Mouse (Mus musculus): Measurements from ENCODE around the gene Alx3.
"Not testable (repeated sequence)": the region's sequence is repeated elsewhere in the genome, so short reads cannot be mapped to it uniquely, and the experiment has no call there.

Alx3 gene

DNA sequence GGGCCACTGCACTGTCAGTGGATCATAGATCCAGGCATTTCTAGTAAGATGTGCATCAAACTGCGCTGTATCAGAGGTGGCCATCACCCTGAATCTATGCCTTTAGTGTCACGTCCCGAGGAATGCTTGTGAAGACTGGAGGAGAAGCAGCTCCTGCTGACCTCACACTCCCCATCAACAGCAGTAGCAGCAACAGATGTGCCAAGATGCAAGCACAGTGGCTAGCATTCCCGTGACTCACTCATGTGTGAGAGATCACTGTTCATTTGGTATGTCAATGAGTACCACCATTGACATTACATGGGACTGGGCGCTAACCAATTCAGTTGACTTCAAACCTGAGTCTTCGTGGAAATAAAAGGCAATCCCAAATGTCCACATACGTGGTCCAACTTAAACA is 32.8 kb downstream of the Alx3 start:
- DNase-seq: no peak

DNA sequence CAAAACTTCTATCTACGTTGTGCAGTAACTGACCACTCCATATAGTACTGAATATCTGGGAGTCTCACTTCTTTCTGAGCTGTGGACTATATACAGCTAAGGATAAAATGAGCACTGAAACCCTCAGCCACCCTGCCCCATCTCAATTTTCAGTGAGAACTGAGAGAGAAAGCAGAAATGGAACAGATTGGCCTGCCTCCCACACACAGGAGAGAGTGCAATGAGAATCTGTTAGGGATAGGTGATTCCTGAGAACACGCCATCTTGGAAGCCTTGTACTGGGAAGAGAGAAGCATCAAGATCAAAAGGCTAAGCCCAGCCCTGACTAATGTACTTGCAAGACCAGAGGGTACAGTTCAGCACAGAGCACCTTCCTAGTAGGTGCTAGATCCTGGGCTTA is 33.7 kb downstream of the Alx3 start:
- no peak for DNase-seq

DNA sequence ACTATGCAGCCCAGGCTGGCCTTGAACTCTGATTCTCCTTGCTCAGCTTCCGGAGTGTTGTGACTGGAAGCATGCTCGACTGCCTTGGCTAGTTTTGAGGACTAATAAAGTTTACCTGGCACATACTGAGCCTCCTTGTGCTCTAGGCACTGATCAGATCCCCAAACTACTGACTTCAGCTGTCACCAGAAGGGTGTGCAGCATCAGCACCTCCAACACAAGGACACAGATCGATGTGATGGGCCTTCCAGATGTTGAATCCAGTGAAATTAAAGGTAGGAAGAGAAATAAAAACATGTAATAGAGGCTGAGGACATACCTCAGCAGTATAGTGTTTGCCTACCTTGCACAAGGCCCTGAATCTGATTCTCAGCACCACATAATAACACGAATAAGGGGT is 34.6 kb downstream of the Alx3 start:
- DNase-seq: no peak

DNA sequence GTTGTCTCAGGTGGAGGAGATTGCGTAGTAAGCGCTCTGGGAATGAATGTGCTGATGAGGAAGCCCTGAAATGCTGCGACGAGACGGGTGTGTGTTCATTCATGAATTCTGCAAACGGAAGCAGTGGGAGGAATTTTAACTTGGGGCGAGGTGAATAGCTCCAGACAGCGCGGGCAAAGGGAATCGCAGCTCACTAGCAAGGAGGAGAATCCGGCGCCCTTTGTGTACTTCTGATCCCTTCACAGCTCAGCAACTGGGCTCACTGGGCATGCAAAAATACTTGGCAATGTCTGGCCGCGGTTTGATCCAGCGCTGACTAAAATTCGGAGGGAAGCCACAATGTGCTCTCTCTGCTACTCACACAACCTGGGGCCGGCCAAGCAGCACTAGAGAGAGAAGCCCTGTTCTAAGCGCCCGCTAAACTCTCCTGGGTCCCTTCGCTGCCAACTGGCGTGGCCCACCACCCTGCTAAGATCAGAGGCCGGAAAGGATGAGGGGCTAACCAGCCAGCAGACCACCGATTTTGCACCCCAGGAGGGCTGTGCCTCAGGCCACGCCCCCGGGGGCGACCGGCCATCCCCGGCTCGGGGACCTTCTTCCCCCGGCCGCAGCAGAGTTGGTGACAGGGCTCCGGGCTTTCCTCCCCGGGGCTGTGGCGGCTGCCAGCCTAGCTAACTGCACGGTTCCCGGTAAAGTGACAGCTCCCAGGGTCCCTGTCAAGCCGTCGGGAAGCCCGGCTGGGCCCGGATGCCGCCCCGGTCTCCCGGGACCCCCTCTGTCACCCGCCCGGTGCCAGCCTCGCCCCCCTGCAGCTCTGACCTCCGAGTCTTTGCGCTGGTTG is 36.1 kb downstream of the Alx3 start, which contains the start of gene Gm10961:
Gm10961 (plus strand) TSS at position 641 of the 841 bp plus-strand sequence.
- DNase-seq: peak; percentile 20 to 29

DNA sequence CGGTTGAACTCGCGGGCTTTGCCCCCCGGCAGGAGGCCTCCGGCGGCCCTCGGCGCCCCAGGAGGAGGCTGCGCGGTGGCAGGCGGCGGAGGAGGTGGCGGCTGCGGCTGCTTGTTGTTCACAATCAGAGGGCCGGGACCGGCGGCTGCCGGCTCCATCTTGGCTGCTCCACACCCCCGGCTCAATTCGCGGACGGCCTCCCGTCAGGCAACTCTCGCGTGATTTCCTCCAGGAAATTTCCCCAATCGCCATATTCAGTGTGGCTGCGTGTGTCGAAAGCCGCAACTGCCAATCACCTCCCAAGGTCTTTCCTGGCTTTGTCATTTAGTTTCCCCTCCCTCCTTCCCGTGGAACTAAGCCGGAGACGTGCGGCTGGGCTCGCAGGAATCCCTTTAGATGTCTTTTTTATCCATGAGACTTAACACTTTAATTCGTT is 36.7 kb downstream of the Alx3 start, which contains the start of gene Strip1:
Strip1 (minus strand) TSS at position 172 of the 436 bp plus-strand sequence.
- peak; percentile 95 to 96 for DNase-seq

DNA sequence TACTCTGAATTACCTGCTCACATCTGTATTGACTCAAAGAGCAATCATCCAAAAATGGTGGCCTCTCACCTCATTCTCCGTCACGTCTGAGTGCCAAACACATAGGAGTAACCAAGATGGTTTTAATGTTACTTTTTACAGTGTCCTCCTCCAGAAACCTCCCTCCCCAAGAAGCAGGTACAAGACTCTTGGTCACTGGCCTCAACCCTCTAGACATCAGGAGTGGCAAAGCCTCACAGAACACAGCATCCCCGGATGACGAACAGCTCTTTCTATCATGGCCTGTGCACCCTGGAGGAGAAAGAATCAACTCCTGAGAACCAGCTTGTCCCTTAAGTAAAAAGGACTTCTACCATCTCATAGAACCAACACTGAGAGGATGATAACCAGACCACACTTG is 38.0 kb downstream of the Alx3 start:
- no peak for DNase-seq

DNA sequence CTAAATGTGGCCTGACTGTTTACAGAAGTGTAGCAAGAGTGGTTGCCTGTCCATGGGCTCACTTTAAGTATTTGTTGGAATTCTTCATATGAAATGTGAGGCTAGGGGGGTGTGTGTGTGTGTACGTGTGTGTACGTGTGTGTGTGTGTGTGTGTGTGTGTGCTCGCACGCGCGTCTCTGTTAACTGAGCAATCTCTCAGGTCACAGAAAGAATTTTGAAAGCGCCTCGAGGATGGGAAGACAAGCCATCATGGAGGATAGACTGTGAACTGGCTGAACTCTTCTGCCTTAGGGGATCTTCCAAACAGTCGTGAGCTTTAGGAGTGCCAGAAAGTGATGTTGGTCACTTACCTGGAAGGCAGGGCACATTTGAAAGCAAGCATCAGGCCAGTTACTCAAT is 39.1 kb downstream of the Alx3 start:
- DNase-seq: no peak

DNA sequence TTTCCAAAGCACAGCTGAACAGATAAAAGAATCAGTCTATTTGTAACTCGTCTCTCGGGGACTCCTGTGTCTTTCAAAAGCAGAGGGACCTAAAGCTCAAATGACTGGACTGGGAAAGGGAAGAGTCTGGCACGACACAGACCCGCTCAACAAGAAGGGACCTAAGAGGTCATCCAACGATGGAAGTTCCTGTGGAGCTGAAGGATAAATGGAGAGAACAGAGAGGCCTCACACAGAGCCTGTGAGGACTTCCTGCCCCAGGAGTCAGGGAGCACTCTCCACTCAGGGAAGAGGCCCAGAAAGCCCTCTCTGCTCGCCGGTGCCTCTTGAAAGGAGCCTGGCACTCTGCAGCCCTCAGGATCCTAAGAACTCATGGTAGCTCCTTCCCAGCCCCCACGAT is 41.0 kb downstream of the Alx3 start:
- no peak for DNase-seq

DNA sequence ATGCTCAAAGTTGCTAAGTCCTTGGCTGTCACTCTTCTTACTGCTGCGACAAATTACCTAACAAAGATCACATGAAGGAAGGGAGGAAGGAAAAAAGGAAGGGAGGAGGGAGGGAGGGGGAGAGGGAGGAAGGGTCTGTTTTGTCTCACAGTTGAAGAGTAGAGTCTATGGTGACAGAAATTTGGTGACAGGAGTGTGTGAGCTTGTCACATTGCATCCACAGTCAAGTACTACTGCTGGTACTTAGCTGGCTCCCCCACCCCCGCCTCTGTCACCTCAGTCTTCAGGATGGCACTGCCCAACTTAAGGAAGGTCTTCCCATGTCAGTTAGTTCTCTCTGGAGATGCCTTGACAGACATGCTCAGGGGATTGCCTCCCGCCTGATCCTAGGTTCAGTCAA is 41.4 kb downstream of the Alx3 start:
- no peak for DNase-seq

DNA sequence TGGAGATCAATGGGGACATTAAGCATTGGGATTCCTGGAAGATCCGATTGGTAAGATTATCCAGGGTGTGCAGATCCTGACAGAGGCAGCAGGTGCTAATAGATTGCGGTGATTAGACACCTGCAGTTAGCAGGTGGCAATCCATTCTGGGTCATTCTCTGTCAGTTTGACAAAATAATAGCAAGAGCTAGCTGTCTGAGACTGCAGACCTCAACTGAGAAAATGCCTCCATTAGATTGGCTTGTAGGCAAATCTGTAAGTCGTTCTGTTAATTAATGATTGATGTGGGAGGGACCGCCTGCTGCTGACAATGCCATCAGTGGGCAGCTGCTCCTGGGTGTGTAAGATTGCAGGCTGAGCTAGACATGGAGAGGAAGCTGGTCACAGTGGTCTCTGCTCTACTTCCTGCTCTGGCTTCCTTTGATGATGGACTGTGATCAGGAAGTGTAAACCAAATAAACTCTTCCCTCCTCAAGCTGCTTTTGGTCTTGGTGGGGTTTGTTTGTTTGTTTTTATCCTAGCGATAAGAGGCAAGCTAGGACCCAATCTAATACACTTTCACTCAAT is 42.9 kb downstream of the Alx3 start:
- DNase-seq: peak in 1 of 2 experiments; percentile 43

DNA sequence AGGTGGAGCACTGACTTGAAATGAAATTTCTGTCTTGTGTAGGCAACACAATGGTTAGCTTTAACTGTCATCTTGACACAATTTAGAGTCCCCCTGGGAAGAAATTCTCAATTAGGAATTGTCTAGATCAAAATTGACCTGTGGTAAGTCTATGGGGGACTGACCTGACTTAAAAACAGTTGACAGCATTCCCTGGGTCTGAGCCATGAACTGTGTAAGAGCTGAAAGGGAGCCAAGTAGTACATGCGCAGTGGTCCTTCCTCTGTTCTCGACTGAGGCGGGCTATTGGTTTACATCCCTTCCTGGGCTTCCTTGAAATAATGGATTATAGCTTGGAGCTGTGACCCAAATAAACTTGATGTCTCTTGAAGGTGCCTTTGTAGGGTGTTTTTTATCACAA is 52.1 kb downstream of the Alx3 start:
- DNase-seq: no peak

DNA sequence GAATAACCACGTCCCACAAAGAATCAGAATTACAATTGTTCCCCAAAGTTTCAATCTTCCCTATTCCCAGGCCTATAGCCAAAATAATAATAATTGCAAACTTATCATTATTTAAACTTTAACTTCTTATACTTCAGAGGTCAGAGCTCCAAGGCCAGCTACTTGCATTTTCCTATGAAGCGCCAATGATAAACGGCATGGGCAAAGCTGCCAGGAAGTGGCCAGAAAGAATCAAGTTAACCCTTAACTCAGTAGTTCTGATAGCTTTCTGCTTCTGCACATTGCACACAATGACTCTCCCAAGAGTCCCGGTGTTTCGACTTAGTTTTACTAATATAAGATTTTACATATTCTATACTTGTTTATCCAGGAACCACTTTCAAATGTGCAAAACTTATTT is 55.4 kb downstream of the Alx3 start:
- DNase-seq: not testable (repeated sequence)

DNA sequence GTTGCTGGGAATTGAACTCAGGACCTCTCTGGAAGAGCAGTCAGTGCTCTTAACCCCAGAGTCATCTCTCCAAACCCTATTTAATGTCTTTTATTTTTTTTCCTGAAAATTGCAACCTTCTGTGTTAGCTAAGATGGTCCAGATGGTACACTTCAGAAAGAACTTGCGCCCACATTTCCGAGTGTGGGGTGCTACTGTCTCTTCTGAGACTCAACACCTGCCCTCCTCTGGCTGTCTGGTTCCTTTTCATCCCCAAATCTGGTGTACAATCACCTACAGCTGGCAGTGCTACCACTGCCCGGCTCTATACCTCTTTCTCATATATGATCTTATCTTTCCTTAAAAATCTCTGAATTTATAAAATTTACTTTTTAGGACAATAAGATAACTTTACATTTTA is 58.1 kb downstream of the Alx3 start:
- DNase-seq: no peak

DNA sequence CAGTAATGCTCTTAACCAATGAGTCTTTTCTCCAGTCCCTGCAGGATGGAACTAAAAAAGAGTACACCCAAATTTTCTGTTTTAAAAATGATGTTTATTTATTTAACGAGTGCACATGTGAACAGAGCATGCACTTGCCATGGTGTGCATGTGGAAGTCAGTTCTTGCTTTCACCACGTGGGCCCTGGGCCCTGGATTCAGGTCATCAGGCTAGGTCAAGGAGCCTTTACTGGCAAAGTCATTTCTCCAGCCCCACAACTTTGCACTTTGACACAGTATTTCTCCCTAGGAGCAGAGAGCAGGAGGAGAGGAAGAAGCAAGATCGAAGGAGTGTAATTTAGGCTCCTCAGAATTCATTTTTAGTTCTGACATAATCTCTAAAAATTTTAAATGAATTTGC is 60.0 kb downstream of the Alx3 start:
- no peak for DNase-seq
